Mouse (Mus musculus) limb, embryonic 11.5 days (tissue): ENCODE data around the gene 4930451I11Rik. TPM values are rescaled to one million over a fixed set of nuclear protein-coding genes. Genes with fewer than 3 reads are reported as not detected.
A peak's percentile ranks its signal among the peaks of the same experiment; 100 is the strongest.

ENCODE experiments used
- ATAC-seq: fragments of 200-750 bp; cut with Nextera tagmentation; 2 replicates; pipeline ENCODE4 v1.8.0; 2017; ENCODE audit warnings: low read depth; ENCODE audit not compliant: insufficient number of reproducible peaks, low FRiP score, low TSS enrichment
- DNase-seq: peaks from one replicate; pipeline ENCODE4 v3.0.0-alpha.2; 2015; ENCODE audit warnings: low spot score
- H3K27ac ChIP-seq: fragments of 300-500 bp; sonication (generic); replicated peaks from 2 replicates; pipeline ENCODE4 v1.5.1; 2014; ENCODE audit warnings: low read depth, mild to moderate bottlenecking, low read length
- H3K27me3 ChIP-seq: fragments of 300-500 bp; sonication (generic); 2 replicates; pipeline ENCODE4 v1.6.1; 2014; ENCODE audit warnings: mild to moderate bottlenecking, low read length, mixed read lengths; ENCODE audit not compliant: control insufficient read depth, insufficient read depth
- H3K36me3 ChIP-seq: fragments of 300-500 bp; sonication (generic); 2 replicates; pipeline ENCODE4 v1.6.1; 2014; ENCODE audit warnings: mild to moderate bottlenecking, low read length, moderate library complexity, mixed read lengths; ENCODE audit not compliant: control insufficient read depth, insufficient read depth
- H3K4me1 ChIP-seq: fragments of 300-500 bp; sonication (generic); 2 replicates; pipeline ENCODE4 v1.6.1; 2014; ENCODE audit warnings: low read length, mixed read lengths; ENCODE audit not compliant: control insufficient read depth, insufficient read depth
- H3K4me2 ChIP-seq: fragments of 300-500 bp; sonication (generic); 2 replicates; pipeline ENCODE4 v1.6.1; 2014; ENCODE audit warnings: low read depth, mild to moderate bottlenecking, moderate library complexity; ENCODE audit not compliant: severe bottlenecking
- H3K4me3 ChIP-seq: fragments of 300-500 bp; sonication (generic); 2 replicates; pipeline ENCODE4 v1.5.1; 2014; ENCODE audit warnings: low read depth, low read length
- H3K9ac ChIP-seq: fragments of 300-500 bp; sonication (generic); 2 replicates; pipeline ENCODE4 v1.6.1; 2014; ENCODE audit warnings: mild to moderate bottlenecking, low read length
- H3K9me3 ChIP-seq: fragments of 300-500 bp; sonication (generic); 2 replicates; pipeline ENCODE4 v1.6.1; 2016; ENCODE audit warnings: low read length; ENCODE audit not compliant: control insufficient read depth
- WGBS: fragments of 180-500 bp; shearing (Covaris S2); extraction: QIAGEN DNeasy Blood & Tissue Kit; methylation state at CpG from one replicate; pipeline ENCODE4 v1.1.7; 2014; 5-methylcytosine and 5-hydroxymethylcytosine counted together
- polyA plus RNA-seq: library from polyadenylated mRNA; unstranded; fragments of >200 nt; fragmentation: Nextera tagmentation; extraction: Ambion mirVana; gene quantifications from 2 replicates; pipeline ENCODE4 v1.2.1, GENCODE M21; 2014

The 4930451I11Rik gene
- polyA plus RNA-seq, 1 experiment from 2014 or later = not detected

DNA sequence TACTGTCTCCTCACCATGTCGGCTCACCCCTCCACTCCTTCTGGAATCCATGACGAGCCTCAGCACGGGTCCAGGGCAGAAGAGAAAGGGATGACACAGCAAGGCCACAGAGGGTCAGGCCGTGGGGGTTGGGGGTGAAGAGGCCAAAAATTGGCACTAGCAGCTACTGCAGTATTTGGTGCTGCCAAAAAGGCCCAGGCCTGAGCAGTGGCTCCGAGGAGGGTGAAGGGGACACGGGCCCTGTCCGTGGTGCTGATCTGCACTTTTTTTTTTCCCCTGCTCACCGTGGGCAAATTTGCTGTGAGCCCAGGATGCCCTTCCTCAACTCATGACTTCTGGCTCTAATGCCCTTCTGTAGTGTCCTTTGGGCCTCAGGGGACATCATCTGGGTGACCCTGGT lies 6.0 kb downstream of the 4930451I11Rik start:
- H3K9me3 ChIP-seq = no peaks in the 10 kb centered on the region
- no peak for ATAC-seq
- H3K36me3 ChIP-seq = no peaks in the 10 kb centered on the region
- H3K27me3 ChIP-seq = peaks cover 22% of the 10 kb centered on the region
- no peak overlapping the region for H3K9ac ChIP-seq
- DNase-seq = peak; percentile 76
- no peak overlapping the region for H3K4me2 ChIP-seq
- H3K27ac ChIP-seq = no peak overlapping the region
- no peak overlapping the region for H3K4me3 ChIP-seq
- H3K4me1 ChIP-seq = peaks cover 8% of the 10 kb centered on the region; the same call in 1 of the 2 replicates
- WGBS = 20% methylated on average over 8 of the region's 8 CpGs

DNA sequence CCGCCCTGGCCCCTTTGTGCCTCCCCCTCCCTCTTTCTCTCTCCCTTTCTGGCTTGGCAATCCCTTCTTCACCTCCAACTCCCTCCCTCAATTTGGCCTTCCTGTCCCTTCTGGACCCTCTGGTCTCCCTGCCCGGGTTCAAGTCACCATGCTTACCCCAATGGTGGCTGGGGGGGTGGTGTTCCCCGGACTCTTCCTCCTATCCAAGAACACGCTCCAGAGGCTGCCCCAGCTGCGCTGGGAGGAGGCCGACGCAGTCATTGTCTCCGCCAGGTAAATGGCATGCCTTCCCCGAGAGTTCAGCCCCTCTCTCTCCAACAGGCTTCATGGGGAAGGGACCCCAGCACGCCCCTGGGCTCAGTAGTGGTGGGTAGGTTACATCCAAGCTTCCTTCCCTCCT lies 7.5 kb downstream of the 4930451I11Rik start:
- Histone ChIP-seq H3K9me3 (no peaks in the 10 kb centered on the region), H3K36me3 (no peaks in the 10 kb centered on the region), H3K27ac (no peak overlapping the region), H3K4me1 (0 out of 2 replicates have a peak, but pooled peaks cover 3% of the 10 kb centered on the region), H3K4me2 (no peak overlapping the region), H3K4me3 (no peak overlapping the region), H3K27me3 (peaks cover 22% of the 10 kb centered on the region), H3K9ac (no peak overlapping the region)
- no peak for DNase-seq
- 11% methylated on average over 10 of the region's 10 CpGs for WGBS
- ATAC-seq = no peak

DNA sequence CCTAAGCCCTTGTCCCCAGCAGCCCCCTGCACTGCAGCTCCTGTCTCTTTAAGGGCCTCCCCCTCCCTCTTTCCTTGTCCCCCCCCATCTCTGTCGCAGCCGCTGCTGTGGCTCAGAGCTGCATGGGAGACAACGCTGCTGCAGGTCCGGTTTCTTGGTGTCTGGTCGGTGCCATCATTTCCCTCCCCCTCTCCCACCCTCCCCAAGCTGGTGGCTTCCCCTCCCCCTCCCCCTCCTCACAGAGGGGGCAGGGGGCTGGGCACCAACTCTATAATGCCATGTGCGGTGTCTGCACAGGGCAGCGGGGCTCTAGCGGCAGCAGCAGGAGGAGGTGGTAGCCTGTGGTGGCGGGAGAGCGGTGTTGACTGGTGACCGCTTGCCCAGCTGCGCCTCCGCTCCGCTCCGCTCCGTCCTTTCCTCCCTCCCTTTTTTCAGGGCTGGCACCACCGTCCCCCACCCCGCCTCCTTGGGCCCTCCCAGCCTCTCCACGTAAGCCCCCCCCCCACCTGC lies 8.2 kb downstream of the 4930451I11Rik start:
- no peaks in the 10 kb centered on the region for H3K36me3 ChIP-seq

DNA sequence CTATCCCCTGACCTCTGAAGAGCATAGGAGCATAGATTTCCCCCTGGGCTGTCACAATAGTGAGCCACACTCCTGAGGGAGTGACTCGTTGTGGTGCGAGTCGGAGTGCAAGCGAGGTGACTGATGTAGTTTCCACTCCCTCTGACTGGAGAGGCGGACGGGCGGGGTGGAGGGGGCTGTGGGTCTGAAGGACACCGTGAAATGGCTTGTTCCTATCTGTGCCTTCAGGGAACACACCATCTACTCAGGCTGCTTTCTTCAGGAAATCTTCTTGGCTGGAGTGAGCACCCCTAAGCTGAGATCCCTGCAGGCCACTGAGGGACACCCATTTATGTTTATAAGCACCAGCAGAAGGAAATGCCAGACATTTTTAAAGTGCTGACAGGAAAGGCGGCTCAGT lies 8.7 kb downstream of the 4930451I11Rik start:
- 10% methylated on average over 9 of the region's 9 CpGs for WGBS
- ATAC-seq (no peak), DNase-seq (no peak)
- no peaks in the 10 kb centered on the region for H3K9me3 ChIP-seq
- H3K27ac ChIP-seq = no peak overlapping the region
- no peak overlapping the region for H3K4me3 ChIP-seq
- H3K36me3 ChIP-seq = no peaks in the 10 kb centered on the region
- H3K4me2 ChIP-seq = no peak overlapping the region; the same call in 1 of the 2 replicates
- no peak overlapping the region for H3K9ac ChIP-seq
- peaks cover 22% of the 10 kb centered on the region for H3K27me3 ChIP-seq
- 0 out of 2 replicates have a peak, but pooled peaks cover 3% of the 10 kb centered on the region for H3K4me1 ChIP-seq

More for the DNA sequence above, 8.2 kb downstream of the 4930451I11Rik start:
- no peaks in the 10 kb centered on the region for H3K9me3 ChIP-seq
- H3K27ac ChIP-seq = no peak overlapping the region
- ATAC-seq = no peak
- no peak overlapping the region for H3K4me3 ChIP-seq
- H3K4me1 ChIP-seq = 0 out of 2 replicates have a peak, but pooled peaks cover 3% of the 10 kb centered on the region
- 0% methylated on average over 10 of the region's 19 CpGs for WGBS
- no peak overlapping the region for H3K9ac ChIP-seq
- peak overlapping the region; percentile 30 for H3K4me2 ChIP-seq
- H3K27me3 ChIP-seq = peaks cover 22% of the 10 kb centered on the region
- DNase-seq = no peak

DNA sequence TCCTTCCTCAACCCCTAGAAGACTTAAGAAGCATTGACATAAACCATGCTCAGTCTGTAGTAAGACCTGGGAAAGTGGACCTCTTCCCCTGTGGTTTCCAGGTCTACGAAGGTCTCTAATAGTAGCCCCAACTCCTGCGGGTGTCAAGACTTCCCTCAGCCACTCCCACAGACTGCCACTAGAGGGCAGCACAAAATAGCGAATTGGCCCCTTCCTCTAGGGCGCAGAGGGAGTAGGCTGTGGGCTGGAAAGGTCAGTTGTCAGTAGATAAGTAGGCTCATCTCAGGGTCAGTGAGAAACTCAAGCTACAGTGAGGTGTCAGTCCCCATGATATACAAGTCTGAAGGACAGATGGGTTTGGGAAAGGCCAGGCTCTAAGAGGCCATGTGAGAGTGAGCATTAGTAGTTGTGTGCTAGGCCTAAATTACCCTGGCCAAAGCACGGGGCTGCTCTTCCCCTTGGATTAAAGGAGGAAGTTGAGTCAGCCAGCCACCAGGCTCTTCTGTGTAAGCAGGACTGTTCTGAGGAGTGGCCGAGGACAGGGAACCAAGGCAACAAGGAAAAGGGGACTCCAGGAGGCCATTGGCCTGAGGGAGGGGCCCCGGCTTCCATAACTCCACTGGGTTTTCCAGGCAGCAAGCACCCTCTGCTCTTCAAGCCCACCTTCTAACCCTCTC lies 9.5 kb downstream of the 4930451I11Rik start:
- no peak for ATAC-seq
- no peaks in the 10 kb centered on the region for H3K9me3 ChIP-seq
- H3K9ac ChIP-seq = no peak overlapping the region
- 0 out of 2 replicates have a peak, but pooled peaks cover 3% of the 10 kb centered on the region for H3K4me1 ChIP-seq
- DNase-seq = peak; percentile 89
- no peak overlapping the region for H3K4me2 ChIP-seq
- no peaks in the 10 kb centered on the region for H3K36me3 ChIP-seq
- H3K27me3 ChIP-seq = peaks cover 22% of the 10 kb centered on the region
- WGBS = 20% methylated on average over 7 of the region's 7 CpGs
- H3K27ac ChIP-seq = no peak overlapping the region
- no peak overlapping the region for H3K4me3 ChIP-seq

DNA sequence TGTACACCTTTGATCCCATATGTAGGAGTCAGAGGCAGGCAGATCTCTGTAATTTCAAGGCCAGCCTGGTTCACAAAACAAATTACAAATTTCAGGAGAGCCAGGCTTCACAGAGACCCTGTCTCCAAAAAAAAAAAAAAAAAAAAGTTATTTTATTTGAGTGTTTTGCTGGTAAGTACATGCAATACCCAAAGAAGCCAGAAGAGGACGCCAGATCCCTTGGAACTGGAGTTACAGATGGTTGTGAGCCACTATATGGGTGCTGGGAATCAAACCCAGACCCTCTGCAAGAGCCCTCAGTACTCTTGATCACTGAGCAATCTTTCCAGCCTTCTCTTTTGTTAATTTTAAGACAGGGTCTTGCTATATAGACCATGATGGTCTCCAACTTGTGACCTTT lies 12.6 kb downstream of the 4930451I11Rik start:
- no peak for ATAC-seq
- 30% methylated on average over 1 of the region's 1 CpGs for WGBS
- H3K27ac ChIP-seq = no peak overlapping the region

DNA sequence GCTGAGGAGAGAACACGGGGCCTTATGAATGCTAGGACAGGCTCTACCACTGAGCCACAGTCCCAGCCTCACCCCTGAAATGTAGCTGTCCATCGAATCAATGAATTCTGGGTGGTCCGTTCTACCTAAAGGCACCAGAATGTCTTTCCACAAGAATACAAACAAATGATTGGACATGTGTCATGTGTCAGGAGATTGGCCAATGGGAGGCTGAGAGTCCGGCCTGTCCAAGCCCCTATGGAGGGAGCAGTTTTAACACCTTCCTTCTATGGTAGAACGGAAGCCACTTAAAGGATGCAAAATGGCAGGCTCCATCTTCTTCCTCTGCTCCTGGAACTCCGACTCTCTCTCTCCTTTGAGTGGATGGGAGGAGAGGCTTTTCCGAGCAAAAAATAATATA lies 13.8 kb downstream of the 4930451I11Rik start:
- WGBS = 91% methylated on average over 7 of the region's 7 CpGs
- DNase-seq = no peak
- no peak overlapping the region for H3K27ac ChIP-seq
- H3K27me3 ChIP-seq = peaks cover 6% of the 10 kb centered on the region
- no peak overlapping the region for H3K4me3 ChIP-seq
- H3K36me3 ChIP-seq = no peaks in the 10 kb centered on the region
- no peak overlapping the region for H3K4me2 ChIP-seq
- no peaks in the 10 kb centered on the region for H3K9me3 ChIP-seq
- no peaks in the 10 kb centered on the region for H3K4me1 ChIP-seq
- no peak for ATAC-seq
- H3K9ac ChIP-seq = no peak overlapping the region

More for the DNA sequence above, 12.6 kb downstream of the 4930451I11Rik start:
- no peak overlapping the region for H3K9ac ChIP-seq
- peaks cover 13% of the 10 kb centered on the region for H3K27me3 ChIP-seq
- DNase-seq = no peak
- no peaks in the 10 kb centered on the region for H3K36me3 ChIP-seq
- no peaks in the 10 kb centered on the region for H3K9me3 ChIP-seq
- no peak overlapping the region for H3K4me2 ChIP-seq
- no peak overlapping the region for H3K4me3 ChIP-seq
- H3K4me1 ChIP-seq = 0 out of 2 replicates have a peak, but pooled peaks cover 3% of the 10 kb centered on the region

DNA sequence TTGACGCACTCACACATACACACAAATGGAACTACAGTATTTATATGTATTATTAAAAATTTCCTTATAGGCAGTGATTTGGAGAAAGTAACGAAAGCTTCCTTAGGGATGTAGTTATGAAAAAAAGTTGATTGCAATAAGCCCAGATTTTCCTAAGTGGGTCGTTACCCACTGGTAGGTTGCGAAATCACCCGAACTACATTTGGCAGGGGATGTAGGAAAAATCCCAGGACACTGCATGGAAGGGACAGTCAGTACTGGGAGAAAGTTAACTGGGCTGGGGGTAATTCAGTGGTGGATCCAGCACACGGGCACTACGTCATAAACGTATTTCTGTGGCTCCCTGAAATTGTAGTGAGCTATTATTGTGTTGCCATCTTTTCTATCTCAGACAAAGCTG lies 14.9 kb downstream of the 4930451I11Rik start:
- no peaks in the 10 kb centered on the region for H3K36me3 ChIP-seq
- H3K4me1 ChIP-seq = no peaks in the 10 kb centered on the region
- DNase-seq = no peak
- ATAC-seq = no peak
- H3K9me3 ChIP-seq = no peaks in the 10 kb centered on the region
- H3K9ac ChIP-seq = no peak overlapping the region
- no peak overlapping the region for H3K4me3 ChIP-seq
- H3K27me3 ChIP-seq = no peaks in the 10 kb centered on the region
- H3K4me2 ChIP-seq = no peak overlapping the region
- H3K27ac ChIP-seq = no peak overlapping the region
- 88% methylated on average over 8 of the region's 8 CpGs for WGBS
